Comparison of ENCODE assay signal across 10 mouse cellular contexts in the genomic region with DNA sequence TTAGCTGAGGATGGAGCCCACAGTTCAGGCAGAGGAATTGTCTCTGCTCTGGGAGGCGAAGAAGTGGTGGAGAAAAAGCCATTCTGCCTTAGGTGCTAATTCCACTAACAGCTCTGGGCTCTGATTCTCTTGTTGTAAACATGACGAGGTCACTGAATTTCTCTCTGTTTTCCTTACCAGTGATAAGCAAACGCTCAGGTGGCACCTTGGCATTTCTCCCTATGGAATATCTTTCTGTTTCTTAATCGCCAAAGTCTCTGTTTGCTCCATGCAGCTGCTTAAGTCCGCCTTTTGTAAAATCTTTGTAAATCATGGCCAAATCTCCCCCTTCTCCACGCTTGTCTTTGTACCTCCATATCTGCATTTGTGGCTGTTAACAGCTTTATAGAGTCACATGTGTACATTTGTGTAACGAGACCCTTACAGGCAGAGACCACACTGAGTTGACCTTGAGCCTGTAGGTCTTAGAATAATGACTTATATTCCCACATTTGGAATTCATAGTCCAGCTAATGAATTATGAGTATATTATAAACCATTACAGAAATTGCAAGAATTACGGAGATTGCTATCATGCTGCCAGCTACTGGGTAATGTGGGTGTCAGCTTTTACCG.
DNase-seq lines count a peak whose midpoint lies in the region; ATAC-seq and TF ChIP-seq lines count a peak whose summit lies in the region.
"Had no signal": no experiment of that assay in that cellular context is flagged by ENCODE, and none has a peak within 500 bp of the region (broad histone marks: within the 10 kb centered on the region; RNA-seq: fewer than 3 reads in every experiment).

No protein-coding gene starts in this region.

- no peak for TF ChIP-seq CTCF in gastrocnemius, adult 2 months (IDR thresholded peaks at IDR 0.05)

- no peaks in the 10 kb centered on the region for H3K9me3 ChIP-seq in forebrain, embryonic 13.5 days (replicated peaks)
- H3K9me3 ChIP-seq in midbrain, embryonic 13.5 days: no peaks in the 10 kb centered on the region

- WGBS in forebrain, embryonic 13.5 days: 24% methylated on average over 9 of the region's 9 CpGs
- WGBS in midbrain, embryonic 13.5 days: 24% methylated on average over 9 of the region's 9 CpGs

- no peaks in the 10 kb centered on the region for H3K36me3 ChIP-seq in forebrain, embryonic 13.5 days (ENCODE audit: poor library complexity, severe bottlenecking)
- no peaks in the 10 kb centered on the region for H3K36me3 ChIP-seq in midbrain, embryonic 13.5 days

- peak overlapping the region; percentile 63 for H3K9ac ChIP-seq in forebrain, embryonic 13.5 days
- H3K9ac ChIP-seq in midbrain, embryonic 13.5 days (replicated peaks): peak overlapping the region; percentile 76

- H3K4me2 ChIP-seq in forebrain, embryonic 13.5 days: peak overlapping the region; percentile 63
- H3K4me2 ChIP-seq in midbrain, embryonic 13.5 days (replicated peaks): peak overlapping the region; percentile 64

- no peaks in the 10 kb centered on the region for H3K27me3 ChIP-seq in forebrain, embryonic 13.5 days
- H3K27me3 ChIP-seq in midbrain, embryonic 13.5 days: no peaks in the 10 kb centered on the region

- H3K27ac ChIP-seq in gastrocnemius, adult 2 months: no peak overlapping the region
- H3K27ac ChIP-seq in forebrain, embryonic 13.5 days: peak overlapping the region; percentile 99
- H3K27ac ChIP-seq in midbrain, embryonic 13.5 days: peak overlapping the region; percentile 98

- ATAC-seq in forebrain, embryonic 13.5 days: no peak
- ATAC-seq in midbrain, embryonic 13.5 days: no peak

- peaks cover 45% of the 10 kb centered on the region for H3K4me1 ChIP-seq in forebrain, embryonic 13.5 days
- peaks cover 46% of the 10 kb centered on the region for H3K4me1 ChIP-seq in midbrain, embryonic 13.5 days (replicated peaks)

- DNase-seq in gastrocnemius, adult 2 months: no peak
- DNase-seq in gastrocnemius, postnatal 14 days: no peak
- DNase-seq in cerebellum, adult 9-10 months: peak; percentile 36
- no peak for DNase-seq in T-cell, adult 2 months (ENCODE audit: low spot score)
- DNase-seq in adrenal gland, adult 2 months: no peak
- DNase-seq in lung, adult 18-20 months: no peak
- DNase-seq: heart, postnatal 14 days; thymus, adult 2 months had no signal

- intact Hi-C loops in gastrocnemius, adult 2 months (cut with DNase I): no loop called here
- intact Hi-C loops in gastrocnemius, postnatal 14 days (cut with DNase I; ENCODE audit: low total_unique reads): no loop called here

- peak overlapping the region; percentile 52 for H3K4me3 ChIP-seq in gastrocnemius, adult 2 months
- peak overlapping the region; percentile 32 for H3K4me3 ChIP-seq in forebrain, embryonic 13.5 days
- H3K4me3 ChIP-seq in midbrain, embryonic 13.5 days (replicated peaks): peak overlapping the region; percentile 42
